Mouse (Mus musculus) thymus, postnatal 25 days (tissue): Measurements from ENCODE around the gene Tmem108.

ENCODE experiments used
- DNase-seq: peaks from one replicate; pipeline ENCODE4 v3.0.0; 2022

Gene Tmem108

GRCm38 (mm10) chr9:103716002-103716401, 45.6 kb downstream of the Tmem108 start:
- no peak for DNase-seq

DNA sequence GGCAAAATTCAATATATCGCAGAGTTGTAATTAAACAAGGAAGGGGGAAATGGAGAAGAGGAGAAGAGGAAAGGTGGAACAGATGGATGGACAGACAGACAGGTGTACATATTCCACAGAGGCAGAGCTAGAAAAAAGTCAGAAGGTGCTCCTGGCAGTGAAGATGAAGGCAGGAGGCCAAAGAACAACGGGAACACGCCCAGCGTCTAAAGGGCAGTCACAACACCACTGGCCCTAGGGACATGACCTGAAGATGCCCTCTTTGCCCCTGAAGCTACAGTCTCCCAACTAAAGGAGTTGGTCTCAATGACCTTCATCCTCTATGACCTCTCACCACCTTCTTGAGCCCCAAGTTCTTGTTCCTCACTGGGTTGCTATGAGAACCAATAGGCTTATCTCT, 46.3 kb downstream of the Tmem108 start:
- DNase-seq: no peak

GRCm38 (mm10) chr9:103713230-103713629, 48.4 kb downstream of the Tmem108 start:
- DNase-seq: no peak

GRCm38 (mm10) chr9:103712711-103713110, 48.9 kb downstream of the Tmem108 start:
- DNase-seq: no peak

DNA sequence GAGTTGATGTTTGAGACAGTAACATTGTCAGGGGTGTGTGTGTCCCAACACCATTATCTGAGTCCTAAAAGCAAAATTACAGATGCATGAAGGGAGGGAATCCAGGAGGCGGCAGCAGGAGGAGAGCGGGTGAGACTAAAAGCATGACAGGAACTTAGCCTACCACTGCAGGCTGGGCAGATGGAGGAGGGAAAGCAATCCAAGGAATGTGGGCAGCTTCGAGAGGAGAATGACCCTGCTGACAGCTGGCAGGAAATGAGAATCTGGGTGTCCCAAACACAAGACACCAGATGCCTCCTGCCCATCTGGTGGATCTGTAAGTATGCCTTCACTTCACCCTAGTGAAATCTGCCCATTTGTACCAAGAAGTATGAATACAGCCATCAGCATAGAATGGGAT, 51.9 kb downstream of the Tmem108 start:
- no peak for DNase-seq

DNA sequence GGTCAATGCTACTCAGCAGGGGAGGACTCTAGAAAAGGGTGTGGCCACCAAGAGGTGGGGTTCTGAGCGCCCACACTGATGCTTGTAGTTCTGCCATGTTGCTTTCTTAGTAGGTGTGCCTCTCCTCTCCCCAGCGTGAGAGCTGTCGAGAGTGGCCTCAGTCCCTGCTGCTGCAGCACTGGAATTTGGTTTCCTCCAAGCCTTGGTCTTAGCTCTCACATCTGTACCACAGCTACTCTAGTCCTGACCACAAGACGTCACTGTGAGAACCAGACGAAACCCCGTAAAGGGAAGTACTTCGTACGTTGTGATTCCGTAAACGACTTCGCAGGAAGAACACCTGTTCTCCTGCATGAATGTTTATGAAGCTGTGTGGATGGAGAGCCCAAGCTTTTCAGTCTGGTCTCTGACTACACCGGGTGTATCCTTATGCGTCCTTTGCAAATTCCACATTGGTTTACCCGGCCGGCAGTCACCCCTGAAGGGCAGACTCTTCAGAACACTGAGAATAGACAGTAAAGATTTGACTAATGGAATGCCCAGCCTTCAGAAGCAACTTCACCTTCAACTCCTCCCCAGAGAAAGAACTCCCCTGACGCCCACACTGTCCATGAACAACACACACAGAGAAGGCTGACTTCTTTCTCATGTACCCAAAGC, 53.0 kb downstream of the Tmem108 start:
- peak; percentile 35 for DNase-seq

DNA sequence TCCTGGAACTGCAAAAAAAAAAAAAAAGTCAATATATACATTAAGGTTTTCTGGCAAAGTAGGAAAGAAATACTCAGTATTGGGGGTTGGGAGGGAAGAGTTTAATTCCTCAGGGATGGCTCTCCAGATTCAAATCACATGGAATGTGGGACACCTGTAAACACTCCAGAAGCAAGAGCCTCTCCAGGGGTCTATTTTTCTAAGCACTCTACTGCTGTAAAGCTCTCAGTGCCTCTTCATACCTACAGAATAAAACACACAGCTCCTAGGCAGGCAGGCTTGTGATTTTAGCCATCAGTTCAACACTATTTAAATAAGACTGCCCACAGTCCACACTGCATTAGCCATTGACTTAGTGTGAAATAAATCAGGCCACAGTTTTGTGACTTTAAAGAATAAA, 53.8 kb downstream of the Tmem108 start:
- no peak for DNase-seq

GRCm38 (mm10) chr9:103707000-103707790, 54.4 kb downstream of the Tmem108 start:
- DNase-seq: no peak

- no peak for DNase-seq
Observed at GRCm38 (mm10) chr9:103705717-103706116, 55.9 kb downstream of the Tmem108 start.

DNA sequence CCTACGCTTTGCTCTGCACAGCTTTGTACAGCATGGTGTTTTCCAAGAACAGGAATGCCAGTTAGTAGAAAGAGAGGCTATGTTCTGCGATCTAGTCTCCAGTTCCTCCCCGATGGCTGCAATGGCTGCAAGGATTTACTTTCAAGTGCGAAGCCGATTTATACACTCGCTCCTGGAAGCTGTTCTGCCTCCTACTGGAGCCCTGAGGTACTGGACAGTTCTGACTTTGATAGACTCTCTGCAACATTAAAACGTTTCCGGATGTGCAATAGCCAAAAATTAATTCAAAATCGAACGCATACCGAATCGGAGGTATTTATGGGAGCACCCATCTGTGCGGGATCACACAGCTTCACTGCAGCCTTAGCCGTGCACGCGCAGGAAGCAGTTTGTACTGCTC, 58.6 kb downstream of the Tmem108 start:
- DNase-seq: no peak

DNA sequence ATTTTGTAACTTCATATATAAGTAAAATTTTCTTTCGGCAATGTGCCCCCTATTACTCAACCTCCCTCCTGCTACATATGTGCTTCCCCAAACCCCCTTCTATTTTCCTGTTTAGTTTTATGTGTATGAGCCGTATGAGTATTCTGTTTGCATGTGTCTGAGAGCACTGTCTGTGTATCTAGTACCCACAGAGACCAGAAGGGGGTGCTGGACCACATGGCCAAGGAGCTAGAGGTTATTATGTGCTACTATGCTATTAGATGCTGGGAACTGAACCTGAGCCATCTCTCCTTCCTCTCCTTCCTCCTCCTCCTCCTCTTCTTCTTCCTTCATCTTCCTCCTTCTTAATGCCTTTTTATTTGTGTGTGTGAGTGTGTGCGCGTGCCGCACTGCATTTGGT, 59.2 kb downstream of the Tmem108 start:
- DNase-seq: peak; percentile 8

DNA sequence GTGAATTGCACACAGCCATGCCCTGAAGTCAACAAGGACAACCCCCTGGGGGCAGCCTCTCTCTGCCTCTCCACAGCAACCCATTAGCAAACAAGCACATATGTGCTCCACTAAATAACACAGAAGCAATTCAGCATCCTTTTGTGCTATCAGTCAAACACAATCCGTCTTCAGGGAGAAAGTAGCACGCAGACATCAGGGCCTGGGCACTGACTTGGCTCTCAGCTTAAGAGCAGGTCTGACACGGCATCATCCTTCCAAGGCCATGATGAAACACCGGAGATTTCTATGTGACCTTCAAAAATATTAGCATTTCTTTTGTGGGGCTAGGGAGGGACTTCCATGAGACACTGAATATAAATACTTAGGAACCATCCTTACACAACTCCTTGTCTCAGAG, 60.2 kb downstream of the Tmem108 start:
- no peak for DNase-seq

DNA sequence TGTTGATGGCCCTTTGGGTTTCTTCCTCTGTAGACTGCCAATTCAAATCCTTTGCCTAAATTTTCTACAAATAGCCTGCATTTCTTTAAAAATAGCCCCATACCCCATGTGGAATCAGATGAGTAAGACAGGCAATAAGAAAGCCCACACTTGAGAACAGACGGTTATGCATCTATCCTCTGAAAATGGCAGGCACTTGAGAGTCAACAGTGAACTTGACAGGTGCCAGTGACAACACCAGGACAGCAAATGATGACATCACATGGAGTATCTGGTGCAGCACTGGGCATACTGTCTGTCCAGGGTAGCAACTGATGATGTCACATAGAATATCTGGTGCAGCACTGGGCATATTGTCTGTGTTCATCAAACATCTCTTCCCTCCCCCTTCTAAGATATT, 61.4 kb downstream of the Tmem108 start:
- DNase-seq: no peak

DNA sequence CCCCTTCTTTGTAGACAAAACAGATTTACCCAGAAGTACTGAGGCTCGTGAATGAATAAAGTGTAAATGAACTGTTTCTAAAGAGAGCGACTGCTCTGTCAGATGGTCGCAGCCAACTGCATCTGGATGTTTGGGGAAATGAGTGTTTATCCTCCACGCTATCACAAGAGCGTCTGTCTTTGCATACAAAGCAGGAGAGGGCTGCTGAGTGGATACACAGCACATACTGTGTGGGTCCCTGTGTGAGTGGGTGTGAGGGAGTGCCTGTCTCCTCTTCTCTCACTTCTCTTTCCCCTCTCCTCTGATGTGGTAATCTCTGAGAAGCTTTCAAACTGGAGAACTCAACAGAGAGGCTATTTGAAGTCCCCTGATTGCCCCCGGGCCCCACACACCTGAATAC, 64.7 kb downstream of the Tmem108 start:
- DNase-seq: peak; percentile 11

DNA sequence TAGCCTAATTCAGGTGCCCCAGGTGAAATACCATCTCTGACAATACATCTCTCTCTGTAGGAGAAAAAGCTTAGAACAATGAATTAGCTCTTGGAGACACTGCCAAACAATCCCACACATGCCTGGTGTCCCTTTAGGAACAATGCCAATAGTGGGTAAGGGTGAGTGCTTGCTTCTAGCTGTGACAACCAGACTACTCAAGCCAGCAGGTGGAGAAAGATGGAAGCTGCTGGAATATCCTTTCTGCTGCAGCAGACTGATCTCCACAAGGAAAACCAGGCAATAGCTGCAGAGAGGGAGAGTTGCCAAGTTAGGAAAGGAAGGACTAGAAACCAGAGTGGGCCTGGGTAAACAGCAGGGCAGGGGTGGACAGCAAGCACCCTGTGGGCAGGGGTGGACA, 67.8 kb downstream of the Tmem108 start:
- no peak for DNase-seq

- DNase-seq: no peak
Observed at GRCm38 (mm10) chr9:103692699-103693098, 68.9 kb downstream of the Tmem108 start.

GRCm38 (mm10) chr9:103691847-103692246, 69.8 kb downstream of the Tmem108 start:
- DNase-seq: no peak

DNA sequence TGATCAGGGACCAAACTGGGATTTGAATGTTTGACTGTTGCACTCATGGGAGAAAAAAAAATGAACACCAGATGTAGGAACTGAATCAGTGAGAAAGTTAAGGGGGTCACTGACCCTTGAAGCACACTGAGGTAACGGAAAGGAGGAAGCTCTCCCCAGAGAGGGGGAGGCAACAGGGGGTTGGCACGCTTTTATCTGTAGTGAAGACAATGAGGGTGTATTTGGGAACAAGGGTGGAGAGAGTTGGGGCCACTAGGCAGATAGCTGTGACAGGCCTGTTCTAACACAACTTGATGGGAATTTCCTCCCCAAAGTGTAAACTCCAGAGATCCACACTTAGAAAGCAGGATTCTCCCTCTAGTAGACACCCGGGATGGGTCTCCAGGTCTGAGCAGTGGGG, 71.2 kb downstream of the Tmem108 start:
- no peak for DNase-seq

DNA sequence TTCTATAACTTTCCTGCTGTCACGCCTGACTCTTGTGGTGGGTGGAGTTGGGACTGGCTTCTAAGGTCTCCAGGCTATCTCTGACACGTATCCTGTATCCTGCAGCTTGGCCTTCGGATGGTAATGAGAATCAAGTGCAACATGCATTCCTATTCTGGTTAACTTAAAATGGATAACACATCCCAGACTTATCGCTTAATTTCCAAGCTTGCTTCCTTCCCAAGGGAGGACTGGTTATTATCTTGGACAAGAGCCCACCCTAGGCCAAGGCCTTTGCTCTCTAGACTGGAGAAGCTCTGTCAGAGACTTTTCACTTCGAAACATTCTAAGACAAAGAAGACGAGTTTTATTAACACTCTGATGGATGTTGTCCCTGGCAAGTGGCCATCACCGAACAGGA, 71.9 kb downstream of the Tmem108 start:
- no peak for DNase-seq

- no peak for DNase-seq
Observed at GRCm38 (mm10) chr9:103689006-103689405, 72.6 kb downstream of the Tmem108 start.

GRCm38 (mm10) chr9:103687130-103687529, 74.5 kb downstream of the Tmem108 start:
- DNase-seq: no peak

GRCm38 (mm10) chr9:103681741-103682330, 79.8 kb downstream of the Tmem108 start:
- no peak for DNase-seq

- no peak for DNase-seq
Observed at GRCm38 (mm10) chr9:103679234-103679633, 82.4 kb downstream of the Tmem108 start.

DNA sequence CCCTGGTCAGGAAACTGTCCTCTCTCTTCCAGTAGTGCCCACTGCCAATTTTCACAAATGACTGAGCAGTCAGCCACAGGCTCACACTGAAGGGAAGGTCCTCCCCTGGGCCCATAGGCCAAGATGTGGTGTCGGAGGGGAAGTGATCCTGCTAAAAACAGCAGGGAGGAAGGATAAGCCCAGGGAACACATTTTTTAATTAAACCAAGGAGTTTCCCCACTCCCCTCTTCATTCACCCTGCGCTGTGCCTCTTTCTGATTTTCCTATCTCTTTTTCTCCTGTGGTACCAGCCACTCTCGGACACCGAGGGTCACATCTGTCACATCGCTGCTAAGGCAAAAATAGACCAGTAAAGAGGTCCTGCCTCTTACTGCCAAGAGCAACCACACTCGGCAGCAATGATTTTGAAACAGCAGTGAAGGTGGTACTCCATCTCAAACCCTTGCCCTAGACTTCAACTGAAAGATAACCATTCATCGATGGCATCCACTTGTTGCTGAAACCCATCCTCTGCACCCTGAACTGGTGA, 83.0 kb downstream of the Tmem108 start:
- no peak for DNase-seq
